Mouse (Mus musculus): Measurements from ENCODE around the gene Fkbp15. TPM values are rescaled to one million over a fixed set of nuclear protein-coding genes. Genes with fewer than 3 reads are reported as not detected.

The Fkbp15 gene
- total RNA-seq, 2 experiments from 2014 or later = 24.8 to 41.4 TPM

- ATAC-seq (replicated peaks; ENCODE audit: poor library complexity) = peak; percentile 52
Observed at GRCm38 (mm10) chr4:62372818-62373520, 12.6 kb upstream of the Fkbp15 start.

GRCm38 (mm10) chr4:62372410-62372809, 12.1 kb upstream of the Fkbp15 start:
- no peak for ATAC-seq (replicated peaks; ENCODE audit: poor library complexity)

GRCm38 (mm10) chr4:62369091-62369490, 8.7 kb upstream of the Fkbp15 start:
- peak; percentile 37 for ATAC-seq (replicated peaks; ENCODE audit: poor library complexity)

GRCm38 (mm10) chr4:62367586-62367985, 7.2 kb upstream of the Fkbp15 start:
- ATAC-seq (replicated peaks; ENCODE audit: poor library complexity) = peak; percentile 77

GRCm38 (mm10) chr4:62366291-62366690, 5.9 kb upstream of the Fkbp15 start:
- no peak for ATAC-seq (replicated peaks; ENCODE audit: poor library complexity)

GRCm38 (mm10) chr4:62364299-62364698, 4.0 kb upstream of the Fkbp15 start:
- ATAC-seq (replicated peaks; ENCODE audit: poor library complexity) = no peak

- ATAC-seq (replicated peaks; ENCODE audit: poor library complexity) = no peak
Observed at GRCm38 (mm10) chr4:62362437-62362836, 2.1 kb upstream of the Fkbp15 start.

- ATAC-seq (replicated peaks; ENCODE audit: poor library complexity) = no peak
Observed at GRCm38 (mm10) chr4:62361997-62362396, 1.6 kb upstream of the Fkbp15 start.

GRCm38 (mm10) chr4:62361571-62361970, 1.2 kb upstream of the Fkbp15 start:
- ATAC-seq (replicated peaks; ENCODE audit: poor library complexity) = no peak

- ATAC-seq (replicated peaks; ENCODE audit: poor library complexity) = no peak; the same call in 1 of the 2 replicates
Observed at GRCm38 (mm10) chr4:62360805-62361455, 582 bp upstream of the Fkbp15 start.

- ATAC-seq (replicated peaks; ENCODE audit: poor library complexity) = no peak
Observed at GRCm38 (mm10) chr4:62359256-62359775, 1.0 kb downstream of the Fkbp15 start.

GRCm38 (mm10) chr4:62357631-62358148, 2.7 kb downstream of the Fkbp15 start:
- 0 out of 2 replicates have a peak, but pooled peaks have one; percentile 18 for ATAC-seq (replicated peaks; ENCODE audit: poor library complexity)

- peak; percentile 76 for ATAC-seq (replicated peaks; ENCODE audit: poor library complexity)
Observed at GRCm38 (mm10) chr4:62349371-62349770, 11.0 kb downstream of the Fkbp15 start.

- no peak; the same call in 1 of the 2 replicates for ATAC-seq (replicated peaks; ENCODE audit: poor library complexity)
Observed at GRCm38 (mm10) chr4:62348329-62348705, 12.0 kb downstream of the Fkbp15 start.

- no peak for ATAC-seq (replicated peaks; ENCODE audit: poor library complexity)
Observed at GRCm38 (mm10) chr4:62347605-62348328, 12.6 kb downstream of the Fkbp15 start.

GRCm38 (mm10) chr4:62345827-62346226, 14.5 kb downstream of the Fkbp15 start:
- no peak for ATAC-seq (replicated peaks; ENCODE audit: poor library complexity)

GRCm38 (mm10) chr4:62344000-62344399, 16.3 kb downstream of the Fkbp15 start:
- ATAC-seq (replicated peaks; ENCODE audit: poor library complexity) = peak; percentile 73

- no peak for ATAC-seq (replicated peaks; ENCODE audit: poor library complexity)
Observed at GRCm38 (mm10) chr4:62338536-62338935, 21.8 kb downstream of the Fkbp15 start.

- ATAC-seq (replicated peaks; ENCODE audit: poor library complexity) = 0 out of 2 replicates have a peak, but pooled peaks have one; percentile 19
Observed at GRCm38 (mm10) chr4:62331977-62332376, 28.4 kb downstream of the Fkbp15 start.

- ATAC-seq (replicated peaks; ENCODE audit: poor library complexity) = peak; percentile 82
Observed at GRCm38 (mm10) chr4:62328941-62329660, 31.2 kb downstream of the Fkbp15 start.

GRCm38 (mm10) chr4:62326111-62326510, 34.2 kb downstream of the Fkbp15 start:
- no peak for ATAC-seq (replicated peaks; ENCODE audit: poor library complexity)

Measured in megakaryocyte progenitor cell, adult 5-6 weeks (primary cell).